Mouse (Mus musculus): ENCODE data around the gene Cacna1c. TPM values are rescaled to one million over a fixed set of nuclear protein-coding genes. Genes with fewer than 3 reads are reported as not detected.

Gene Cacna1c
- polyA plus RNA-seq, 1 experiment from 2014 or later = 4.8 TPM

DNA sequence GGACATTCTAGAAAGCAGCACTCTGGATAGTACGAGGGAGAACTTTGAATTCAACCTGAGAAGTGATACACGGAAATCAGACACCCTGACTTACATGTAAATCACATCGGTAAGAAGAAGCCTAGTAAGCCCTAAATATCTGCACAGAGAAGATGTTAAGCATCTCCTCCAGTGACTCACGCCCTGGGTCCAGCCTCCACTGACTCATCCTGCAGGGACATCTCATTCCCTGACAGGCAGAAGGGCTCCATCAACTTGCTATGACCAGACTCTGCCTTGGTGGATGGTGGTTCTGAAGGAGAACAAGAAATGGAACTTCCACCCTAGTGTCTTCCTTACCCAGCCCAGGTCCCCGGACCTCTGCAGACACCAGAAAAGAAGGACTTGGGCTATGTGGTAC is 191.6 kb downstream of the Cacna1c start:
- Histone ChIP-seq H3K36me3 (ENCODE audit: insufficient read depth, low read length) (no peaks in the 10 kb centered on the region), H3K9me3 (ENCODE audit: low read length) (no peaks in the 10 kb centered on the region), H3K4me2 (replicated peaks; ENCODE audit: low read depth, low read length) (no peak overlapping the region), H3K4me3 (ENCODE audit: low read depth, low read length) (no peak overlapping the region), H3K27me3 (replicated peaks; ENCODE audit: insufficient read depth, low read length) (no peaks in the 10 kb centered on the region), H3K9ac (replicated peaks; ENCODE audit: low read depth) (no peak overlapping the region), H3K4me1 (ENCODE audit: insufficient read depth, low read depth, low read length) (peaks cover 8% of the 10 kb centered on the region; the same call in 1 of the 2 replicates), H3K27ac (ENCODE audit: low read length) (no peak overlapping the region)
- TF ChIP-seq EP300 (IDR thresholded peaks at IDR 0.05) (no peak), CTCF (IDR thresholded peaks at IDR 0.05) (no peak)
- DNase-seq (ENCODE audit: low spot score) = no peak
- no peak for ATAC-seq
- 94% methylated on average over 5 of the region's 5 CpGs for WGBS

DNA sequence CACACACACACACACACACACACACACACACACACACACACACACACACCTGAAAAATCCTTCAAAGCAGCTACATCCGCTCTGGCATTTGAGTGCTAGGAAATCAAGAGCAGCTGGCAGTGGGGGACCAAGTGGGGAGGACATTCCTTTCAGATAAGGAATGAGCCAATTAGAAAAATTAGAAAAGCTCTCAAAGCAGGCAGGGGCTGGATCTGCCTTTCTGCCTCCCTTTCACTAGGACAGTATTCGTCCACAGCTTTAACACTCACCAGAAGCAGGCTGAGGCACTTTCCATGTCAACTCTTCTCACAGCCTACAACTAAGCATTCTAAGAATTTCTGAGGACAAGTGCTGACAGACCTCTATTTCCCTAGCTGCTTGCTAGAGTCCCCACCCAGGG is 194.8 kb downstream of the Cacna1c start:
- no peak for TF ChIP-seq CTCF (IDR thresholded peaks at IDR 0.05)
- 0 out of 2 replicates have a peak, but pooled peaks have one; percentile 51 for TF ChIP-seq EP300 (IDR thresholded peaks at IDR 0.05)
- Histone ChIP-seq H3K36me3 (ENCODE audit: insufficient read depth, low read length) (no peaks in the 10 kb centered on the region), H3K4me2 (replicated peaks; ENCODE audit: low read depth, low read length) (no peak overlapping the region), H3K27me3 (replicated peaks; ENCODE audit: insufficient read depth, low read length) (no peaks in the 10 kb centered on the region), H3K4me3 (ENCODE audit: low read depth, low read length) (no peak overlapping the region), H3K9ac (replicated peaks; ENCODE audit: low read depth) (no peak overlapping the region), H3K9me3 (ENCODE audit: low read length) (no peaks in the 10 kb centered on the region), H3K4me1 (ENCODE audit: insufficient read depth, low read depth, low read length) (peaks cover 8% of the 10 kb centered on the region; the same call in 1 of the 2 replicates), H3K27ac (ENCODE audit: low read length) (no peak overlapping the region)
- DNase-seq (ENCODE audit: low spot score) (peak; percentile 74), ATAC-seq (peak; percentile 77)
- WGBS = 21% methylated on average over 2 of the region's 2 CpGs

- Histone ChIP-seq H3K9ac (replicated peaks; ENCODE audit: low read depth) (no peak overlapping the region), H3K4me1 (ENCODE audit: insufficient read depth, low read depth, low read length) (peaks cover 8% of the 10 kb centered on the region; the same call in 1 of the 2 replicates), H3K4me3 (ENCODE audit: low read depth, low read length) (no peak overlapping the region), H3K27me3 (replicated peaks; ENCODE audit: insufficient read depth, low read length) (no peaks in the 10 kb centered on the region), H3K27ac (ENCODE audit: low read length) (peak overlapping the region; percentile 33; the same call in 1 of the 2 replicates), H3K36me3 (ENCODE audit: insufficient read depth, low read length) (no peaks in the 10 kb centered on the region), H3K9me3 (ENCODE audit: low read length) (no peaks in the 10 kb centered on the region), H3K4me2 (replicated peaks; ENCODE audit: low read depth, low read length) (no peak overlapping the region)
- TF ChIP-seq CTCF (IDR thresholded peaks at IDR 0.05) = no peak
- no peak for TF ChIP-seq EP300 (IDR thresholded peaks at IDR 0.05)
- DNase-seq (ENCODE audit: low spot score) (peak; percentile 46), ATAC-seq (peak; percentile 21; the same call in 1 of the 2 replicates)
- 37% methylated on average over 3 of the region's 3 CpGs for WGBS
Measured at GRCm38 (mm10) chr6:119000255-119000654, 196.0 kb downstream of the Cacna1c start.

DNA sequence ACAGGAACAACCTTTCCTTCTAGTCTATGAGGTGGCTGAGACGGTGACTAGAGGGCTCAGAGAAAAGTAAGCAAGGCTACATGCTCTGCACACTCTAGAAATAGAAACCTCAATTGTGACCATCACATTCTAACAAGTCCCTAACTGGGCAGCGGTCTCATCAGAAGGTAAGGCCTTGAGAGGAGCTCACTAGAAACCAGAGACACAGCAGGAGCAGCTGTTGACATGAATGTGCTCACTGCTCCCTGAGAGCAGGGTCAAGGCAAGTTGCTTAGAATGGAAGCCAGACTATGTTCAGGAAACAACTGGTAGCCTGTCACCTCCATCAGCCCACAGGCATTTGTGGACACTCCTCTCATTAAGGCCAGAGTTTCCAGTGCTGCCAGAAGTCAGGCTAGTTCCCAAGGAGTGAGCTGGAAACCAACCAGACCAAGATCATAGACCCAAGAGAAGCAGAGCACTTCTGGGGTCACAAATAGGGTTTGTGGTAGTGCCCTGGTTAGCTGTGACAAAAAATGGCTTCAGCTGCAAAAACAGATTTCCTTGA is 196.8 kb downstream of the Cacna1c start:
- Histone ChIP-seq H3K36me3 (ENCODE audit: insufficient read depth, low read length) (no peaks in the 10 kb centered on the region), H3K4me3 (ENCODE audit: low read depth, low read length) (no peak overlapping the region), H3K27ac (ENCODE audit: low read length) (no peak overlapping the region), H3K9ac (replicated peaks; ENCODE audit: low read depth) (no peak overlapping the region), H3K27me3 (replicated peaks; ENCODE audit: insufficient read depth, low read length) (no peaks in the 10 kb centered on the region), H3K4me2 (replicated peaks; ENCODE audit: low read depth, low read length) (no peak overlapping the region), H3K9me3 (ENCODE audit: low read length) (no peaks in the 10 kb centered on the region), H3K4me1 (ENCODE audit: insufficient read depth, low read depth, low read length) (peaks cover 8% of the 10 kb centered on the region; the same call in 1 of the 2 replicates)
- ATAC-seq (0 out of 2 replicates have a peak, but pooled peaks have one; percentile 13), DNase-seq (ENCODE audit: low spot score) (no peak)
- WGBS = 81% methylated on average over 2 of the region's 2 CpGs
- TF ChIP-seq CTCF (IDR thresholded peaks at IDR 0.05) (no peak), EP300 (IDR thresholded peaks at IDR 0.05) (no peak)

GRCm38 (mm10) chr6:118997397-118997796 is 198.8 kb downstream of the Cacna1c start:
- Histone ChIP-seq H3K27ac (ENCODE audit: low read length) (no peak overlapping the region), H3K4me3 (ENCODE audit: low read depth, low read length) (no peak overlapping the region), H3K27me3 (replicated peaks; ENCODE audit: insufficient read depth, low read length) (no peaks in the 10 kb centered on the region), H3K9me3 (ENCODE audit: low read length) (no peaks in the 10 kb centered on the region), H3K9ac (replicated peaks; ENCODE audit: low read depth) (no peak overlapping the region), H3K4me2 (replicated peaks; ENCODE audit: low read depth, low read length) (no peak overlapping the region), H3K36me3 (ENCODE audit: insufficient read depth, low read length) (no peaks in the 10 kb centered on the region), H3K4me1 (ENCODE audit: insufficient read depth, low read depth, low read length) (peaks cover 8% of the 10 kb centered on the region; the same call in 1 of the 2 replicates)
- ATAC-seq (no peak), DNase-seq (ENCODE audit: low spot score) (no peak)
- TF ChIP-seq EP300 (IDR thresholded peaks at IDR 0.05) (no peak), CTCF (IDR thresholded peaks at IDR 0.05) (no peak)
- 96% methylated on average over 4 of the region's 4 CpGs for WGBS

GRCm38 (mm10) chr6:118994272-118995061 is 201.8 kb downstream of the Cacna1c start:
- Histone ChIP-seq H3K4me1 (ENCODE audit: insufficient read depth, low read depth, low read length) (no peaks in the 10 kb centered on the region; the same call in 1 of the 2 replicates), H3K27me3 (replicated peaks; ENCODE audit: insufficient read depth, low read length) (no peaks in the 10 kb centered on the region), H3K27ac (ENCODE audit: low read length) (no peak overlapping the region), H3K9ac (replicated peaks; ENCODE audit: low read depth) (no peak overlapping the region), H3K4me2 (replicated peaks; ENCODE audit: low read depth, low read length) (no peak overlapping the region), H3K4me3 (ENCODE audit: low read depth, low read length) (no peak overlapping the region), H3K9me3 (ENCODE audit: low read length) (no peaks in the 10 kb centered on the region), H3K36me3 (ENCODE audit: insufficient read depth, low read length) (no peaks in the 10 kb centered on the region)
- DNase-seq (ENCODE audit: low spot score) (no peak), ATAC-seq (no peak)
- TF ChIP-seq EP300 (IDR thresholded peaks at IDR 0.05) = no peak
- TF ChIP-seq CTCF (IDR thresholded peaks at IDR 0.05) = no peak
- 79% methylated on average over 9 of the region's 9 CpGs for WGBS

Measured in lung, postnatal 0 days (tissue).